Mouse (Mus musculus) liver, embryonic 14.5 days (tissue): ENCODE measurements around the gene Ttc6. TPM values are rescaled to one million over a fixed set of nuclear protein-coding genes. Genes with fewer than 3 reads are reported as not detected.
A peak's percentile ranks its signal among the peaks of the same experiment; 100 is the strongest.

ENCODE experiments used
- ATAC-seq: fragments of 200-750 bp; cut with Nextera tagmentation; 2 replicates; pipeline ENCODE4 v1.8.0; 2017; ENCODE audit warnings: moderate number of reproducible peaks, mild to moderate bottlenecking, moderate library complexity; ENCODE audit not compliant: insufficient read depth
- DNase-seq, 3 experiments: peaks; one replicate each; pipeline ENCODE4 v3.0.0-alpha.2; 2012 to 2013; ENCODE audit warnings: low read depth in 3 of 3, low spot score in 3 of 3
- H3K27ac ChIP-seq: fragments of 300-500 bp; sonication (generic); 2 replicates; pipeline ENCODE4 v1.5.1; 2014; ENCODE audit warnings: moderate library complexity, mild to moderate bottlenecking, control low read depth, inconsistent platforms
- H3K27me3 ChIP-seq: fragments of 300-500 bp; sonication (generic); 2 replicates; pipeline ENCODE4 v1.6.1; 2014; ENCODE audit warnings: mild to moderate bottlenecking, low read length, moderate library complexity; ENCODE audit not compliant: control insufficient read depth, insufficient read depth
- H3K36me3 ChIP-seq: fragments of 300-500 bp; sonication (generic); replicated peaks from 2 replicates; pipeline ENCODE4 v1.6.1; 2014; ENCODE audit warnings: low read depth; ENCODE audit not compliant: control insufficient read depth, insufficient read depth
- H3K4me1 ChIP-seq, 2 experiments: fragments of 200-500 bp in 1 of 2; fragments of 300-500 bp in 1 of 2; sonication (generic) in 1 of 2; replicated peaks; 2 replicates each; pipeline ENCODE4 v1.6.1; 2012 to 2014; ENCODE audit warnings: antibody characterized with exemption in 1 of 2, inconsistent platforms in 1 of 2, low read length in 1 of 2; ENCODE audit not compliant: control insufficient read depth in 2 of 2, insufficient read depth in 2 of 2
- H3K4me2 ChIP-seq: fragments of 300-500 bp; sonication (generic); 2 replicates; pipeline ENCODE4 v1.6.1; 2014; ENCODE audit warnings: low read depth, mild to moderate bottlenecking, control low read depth, moderate library complexity
- H3K4me3 ChIP-seq, 2 experiments: fragments of 200-500 bp in 1 of 2; fragments of 300-500 bp in 1 of 2; sonication (generic) in 1 of 2; 2 replicates each; pipeline ENCODE4 v1.5.1; 2012 to 2014; ENCODE audit warnings: low read depth in 2 of 2, low read length in 2 of 2, mild to moderate bottlenecking in 2 of 2, control low read depth in 1 of 2, inconsistent platforms in 1 of 2, moderate library complexity in 1 of 2; ENCODE audit not compliant: insufficient read depth in 1 of 2
- H3K9ac ChIP-seq: fragments of 300-500 bp; sonication (generic); replicated peaks from 2 replicates; pipeline ENCODE4 v1.6.1; 2014; ENCODE audit warnings: mild to moderate bottlenecking, control low read depth, moderate library complexity
- H3K9me3 ChIP-seq: fragments of 300-500 bp; sonication (generic); 2 replicates; pipeline ENCODE4 v1.6.1; 2016; ENCODE audit warnings: low read length, mixed read lengths; ENCODE audit not compliant: control insufficient read depth
- CTCF ChIP-seq: IDR thresholded peaks from 2 replicates; pipeline ENCODE4 v1.5.1; 2016; ENCODE audit warnings: antibody characterized with exemption, low read depth, control low read depth
- EP300 ChIP-seq: IDR thresholded peaks from 2 replicates; pipeline ENCODE4 v1.6.1; 2016; ENCODE audit warnings: antibody characterized with exemption, low read depth
- WGBS: fragments of 180-500 bp; shearing (Covaris S2); extraction: QIAGEN DNeasy Blood & Tissue Kit; methylation state at CpG from one replicate; pipeline ENCODE4 v1.1.7; 2014; ENCODE audit not compliant: insufficient replicate concordance; 5-methylcytosine and 5-hydroxymethylcytosine counted together
- polyA plus RNA-seq, 2 experiments: library from polyadenylated mRNA; depleted of rRNA in 1 of 2; stranded (reverse) in 1 of 2; unstranded in 1 of 2; fragments of >200 nt; fragmentation: Nextera tagmentation in 1 of 2; extraction: Ambion mirVana in 1 of 2; gene quantifications; 2 replicates each; pipeline versions ENCODE4 v1.2.1 to v1.2.3; 2012 to 2014

Ttc6 gene
- polyA plus RNA-seq, 2 experiments: 0.04 to 0.08 TPM

- no peak for TF ChIP-seq EP300
- TF ChIP-seq CTCF: no peak
- H3K4me2 ChIP-seq: peak overlapping the region; percentile 20; the same call in 1 of the 2 replicates
- 0% methylated on average over 4 of the region's 6 CpGs for WGBS
- H3K4me1 ChIP-seq: no peaks in the 10 kb centered on the region; a peak in 1 of 4 replicates
- H3K9me3 ChIP-seq: no peaks in the 10 kb centered on the region
- DNase-seq (no peak), ATAC-seq (no peak)
- no peak overlapping the region for H3K27ac ChIP-seq
- peaks cover 50% of the 10 kb centered on the region for H3K27me3 ChIP-seq
- no peaks in the 10 kb centered on the region for H3K36me3 ChIP-seq
- H3K4me3 ChIP-seq: no peak overlapping the region
- H3K9ac ChIP-seq: no peak overlapping the region
These were observed 29.4 kb upstream of the Ttc6 start for GRCm38 (mm10) chr12:57534517-57534878.

DNA sequence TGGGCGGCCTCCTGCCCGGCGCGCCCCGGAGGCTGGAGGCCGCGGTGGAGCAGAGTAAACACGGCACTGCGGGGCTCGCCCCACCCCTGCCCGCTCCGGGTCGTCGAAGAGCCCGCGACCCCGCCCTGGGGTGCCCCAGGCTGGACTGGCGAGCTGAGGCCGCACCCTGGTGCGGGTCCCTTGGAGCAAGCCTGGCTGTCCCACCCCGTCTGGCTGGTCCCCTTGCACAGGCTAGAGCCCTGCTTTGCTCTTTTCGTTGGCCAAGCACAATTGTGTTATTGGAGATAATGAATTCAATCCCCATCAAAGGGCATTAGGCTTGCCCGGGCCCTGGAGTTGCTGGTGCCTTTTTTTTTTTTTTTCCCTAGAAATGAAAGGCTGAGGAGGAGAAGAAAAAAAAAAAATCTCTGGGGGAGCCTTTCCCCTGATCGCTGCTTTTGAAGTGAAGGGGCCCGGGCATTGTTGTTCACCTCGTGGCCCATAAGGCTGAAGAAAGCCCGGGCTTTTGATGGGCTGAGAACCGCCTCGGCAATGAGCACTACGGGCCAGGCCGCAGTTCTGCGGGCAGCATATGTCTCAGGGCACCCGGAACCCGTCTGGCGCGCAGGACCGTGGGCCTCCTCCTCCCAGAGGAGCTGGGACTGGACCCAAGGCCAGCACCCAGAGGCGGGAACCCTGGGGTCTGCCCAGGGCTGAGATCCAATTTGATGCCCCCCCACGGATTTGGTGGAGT, 28.9 kb upstream of the Ttc6 start:
- no peak for DNase-seq

GRCm38 (mm10) chr12:57536056-57536908, 27.6 kb upstream of the Ttc6 start:
- 3% methylated on average over 25 of the region's 25 CpGs for WGBS
- Histone ChIP-seq H3K4me2 (no peak overlapping the region), H3K27me3 (peaks cover 64% of the 10 kb centered on the region), H3K9ac (no peak overlapping the region), H3K4me1 (no peaks in the 10 kb centered on the region; a peak in 1 of 4 replicates), H3K36me3 (no peaks in the 10 kb centered on the region), H3K27ac (no peak overlapping the region), H3K4me3 (no peak overlapping the region), H3K9me3 (no peaks in the 10 kb centered on the region)
- ATAC-seq: no peak
- TF ChIP-seq EP300: no peak
- TF ChIP-seq CTCF: no peak
- DNase-seq: no peak

More for the DNA sequence above, 28.9 kb upstream of the Ttc6 start:
- TF ChIP-seq CTCF: no peak
- TF ChIP-seq EP300: no peak
- H3K4me3 ChIP-seq: no peak overlapping the region
- H3K4me1 ChIP-seq: no peaks in the 10 kb centered on the region; a peak in 1 of 4 replicates
- no peaks in the 10 kb centered on the region for H3K36me3 ChIP-seq
- peaks cover 55% of the 10 kb centered on the region for H3K27me3 ChIP-seq
- peak overlapping the region; percentile 20; the same call in 1 of the 2 replicates for H3K4me2 ChIP-seq
- H3K9ac ChIP-seq: no peak overlapping the region
- ATAC-seq: peak; percentile 61
- H3K27ac ChIP-seq: no peak overlapping the region
- WGBS: 4% methylated on average over 37 of the region's 39 CpGs
- no peaks in the 10 kb centered on the region for H3K9me3 ChIP-seq

- no peak for ATAC-seq
- H3K4me1 ChIP-seq: no peaks in the 10 kb centered on the region; a peak in 1 of 4 replicates
- H3K27me3 ChIP-seq: peaks cover 72% of the 10 kb centered on the region
- TF ChIP-seq CTCF (no peak), EP300 (no peak)
- H3K4me2 ChIP-seq: no peak overlapping the region
- H3K9ac ChIP-seq: no peak overlapping the region
- H3K4me3 ChIP-seq: no peak overlapping the region
- no peak overlapping the region for H3K27ac ChIP-seq
- no peaks in the 10 kb centered on the region for H3K9me3 ChIP-seq
- no peaks in the 10 kb centered on the region for H3K36me3 ChIP-seq
- DNase-seq: no peak
- 5% methylated on average over 11 of the region's 11 CpGs for WGBS
These were observed 26.8 kb upstream of the Ttc6 start for GRCm38 (mm10) chr12:57536909-57537670.
